Mouse (Mus musculus): ENCODE data around the gene Pkd1l2.
A peak's percentile ranks its signal among the peaks of the same experiment; 100 is the strongest.

Gene Pkd1l2

DNA sequence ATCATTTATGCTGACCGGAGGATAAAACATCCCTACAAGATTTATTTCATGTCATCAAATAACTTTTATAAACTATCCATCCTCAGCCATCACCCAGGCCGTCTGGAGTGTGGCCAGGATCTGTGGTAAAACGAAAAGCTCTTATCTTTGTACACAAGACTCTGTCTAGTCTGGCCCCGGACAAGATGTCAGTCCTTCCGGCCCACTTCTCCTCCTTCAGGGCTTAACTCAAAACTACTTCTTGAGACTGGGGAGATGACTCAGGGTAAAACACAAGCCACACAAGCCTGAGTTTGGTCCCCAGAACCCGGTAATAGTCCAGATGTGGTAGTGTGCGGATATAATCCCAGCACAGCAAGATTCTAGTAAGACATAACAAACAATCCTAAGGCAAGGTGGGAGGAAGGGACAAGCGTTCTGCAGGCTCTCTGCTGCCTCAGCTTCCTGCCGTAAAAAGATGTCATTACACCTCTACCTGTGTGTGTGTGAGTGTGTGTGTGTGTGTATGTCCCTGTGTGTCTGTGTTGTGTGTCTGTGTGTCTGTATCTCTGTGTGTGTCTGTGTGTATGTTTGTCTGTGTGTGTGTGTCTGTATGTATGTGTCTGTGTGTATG, 804 bp upstream of the Pkd1l2 start:
- DNase-seq (ENCODE audit: low read depth): no peak

DNA sequence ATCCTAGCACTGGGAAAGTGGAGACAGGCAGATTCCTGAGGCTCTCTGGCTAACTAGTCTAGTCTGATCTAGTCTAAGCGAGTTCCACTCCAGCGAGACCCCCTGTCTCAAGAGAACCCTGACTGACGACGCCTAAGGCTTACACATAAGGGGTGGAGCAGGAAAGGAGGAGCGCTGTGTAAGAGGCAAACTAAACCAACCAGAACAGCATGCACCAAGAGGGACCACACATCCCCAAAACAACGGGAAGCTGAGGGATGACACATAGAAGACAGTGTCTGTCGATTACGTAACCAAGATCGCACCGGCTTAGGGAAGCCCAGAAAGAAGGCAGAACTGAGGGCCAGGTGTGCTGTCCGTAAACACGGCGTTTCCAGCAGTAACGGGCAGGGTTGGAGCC, 2.6 kb downstream of the Pkd1l2 start:
- no peak for DNase-seq (ENCODE audit: low read depth)

DNA sequence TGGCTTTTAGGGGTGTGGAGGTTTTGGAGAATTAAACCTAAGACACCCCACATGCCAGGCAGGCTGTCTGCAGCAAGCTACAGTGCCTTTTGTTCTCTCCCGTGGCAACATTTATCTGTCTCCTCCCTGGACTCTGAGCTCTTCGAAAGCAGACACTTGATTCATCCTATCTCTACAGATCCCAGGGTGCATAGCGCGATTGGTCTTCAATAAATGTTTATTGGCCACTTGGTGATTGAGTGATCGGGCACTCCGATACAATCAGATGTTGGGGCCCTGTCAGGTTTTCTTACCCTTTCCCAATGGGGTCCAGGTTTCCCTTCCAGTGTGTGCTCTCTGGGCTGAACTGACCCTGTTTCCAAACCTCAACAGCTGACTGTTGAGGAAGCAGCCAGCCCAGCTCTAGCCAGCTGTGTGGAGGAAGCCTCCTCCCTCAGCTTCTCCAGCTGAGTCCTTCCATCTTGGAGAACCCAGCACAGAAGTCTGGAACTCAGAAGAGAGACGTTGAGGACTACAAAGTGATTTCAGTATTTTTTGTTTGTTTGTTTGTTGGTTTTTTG, 3.8 kb downstream of the Pkd1l2 start:
- DNase-seq (ENCODE audit: low read depth): no peak

DNA sequence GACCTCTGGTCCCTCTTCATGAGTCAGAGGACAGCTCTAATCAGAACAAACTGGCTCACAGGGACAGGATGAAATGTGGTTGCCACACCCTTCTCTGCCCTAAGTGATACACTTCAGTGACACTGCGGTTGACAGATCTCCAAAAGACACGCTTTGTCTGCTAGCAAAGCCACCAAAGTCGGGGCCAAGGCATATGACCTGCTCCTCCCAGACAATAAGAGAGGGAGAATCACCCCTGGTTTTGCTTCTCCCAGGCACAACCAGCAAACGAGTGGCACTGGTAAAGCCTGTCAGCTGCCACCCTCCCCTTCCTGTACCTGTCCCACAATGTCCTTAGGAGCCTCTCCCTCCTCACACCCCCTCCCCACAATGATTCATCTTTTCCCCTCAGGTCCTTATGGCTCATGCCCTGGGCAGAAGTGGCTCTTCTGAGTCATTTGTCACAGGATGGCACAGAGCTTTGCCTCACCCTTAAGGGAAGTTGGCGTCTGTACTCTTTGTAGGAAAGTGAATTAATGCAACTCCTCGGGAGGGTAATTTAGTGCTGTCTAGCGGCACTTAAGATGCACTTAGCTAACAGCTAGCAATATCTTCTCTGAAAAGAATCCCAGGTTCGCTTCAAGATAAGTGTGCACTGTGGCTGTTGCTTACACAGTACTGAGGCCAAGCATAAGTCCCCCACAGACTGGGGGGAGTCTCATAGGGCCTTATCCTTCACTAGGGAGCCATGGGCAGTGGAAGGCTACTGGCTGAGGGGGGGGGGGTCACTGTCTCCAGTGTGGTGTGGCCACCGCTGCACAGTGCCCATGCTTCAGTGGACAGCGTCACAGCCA, 7.7 kb downstream of the Pkd1l2 start:
- DNase-seq (ENCODE audit: low read depth): no peak

DNA sequence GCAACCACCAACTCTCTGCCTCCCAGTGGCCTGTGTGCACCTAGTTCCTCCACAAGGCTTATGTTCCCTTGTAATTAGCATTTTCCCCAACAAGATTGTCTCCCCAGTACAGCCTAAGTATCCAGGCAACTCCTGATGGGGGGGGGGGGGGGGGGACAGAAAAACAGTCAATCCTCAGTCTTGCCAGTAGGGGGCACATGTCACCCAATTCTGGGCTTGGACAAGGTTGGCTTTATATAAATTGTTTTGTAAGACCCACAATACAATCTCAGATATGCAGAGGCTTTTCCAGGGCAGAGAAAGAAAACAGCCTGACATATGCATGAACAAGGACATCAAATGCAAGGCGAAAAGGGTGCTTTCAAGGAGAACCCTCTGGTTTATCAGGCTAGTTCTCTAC, 12.5 kb downstream of the Pkd1l2 start:
- DNase-seq (ENCODE audit: low read depth): peak; percentile 77

DNA sequence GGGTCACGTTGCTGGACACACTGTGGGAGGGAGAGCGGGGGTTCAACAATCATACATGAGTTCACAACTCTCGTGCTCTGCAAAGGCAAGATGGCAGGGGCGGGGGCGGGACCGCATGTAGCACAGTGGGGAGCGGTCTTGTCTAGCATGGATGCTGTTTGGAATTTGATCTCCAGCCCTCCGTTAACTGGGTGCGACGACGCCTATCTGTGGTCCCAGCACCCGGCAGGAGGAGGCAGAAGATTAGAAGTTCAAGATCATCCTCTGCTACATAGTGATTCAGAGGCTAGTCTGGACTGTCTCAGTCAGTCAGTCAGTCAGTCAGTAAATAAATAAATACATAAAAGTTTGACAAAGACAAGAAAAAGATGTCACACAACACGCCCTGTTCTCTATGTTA, 14.0 kb downstream of the Pkd1l2 start:
- DNase-seq (ENCODE audit: low read depth): no peak

DNA sequence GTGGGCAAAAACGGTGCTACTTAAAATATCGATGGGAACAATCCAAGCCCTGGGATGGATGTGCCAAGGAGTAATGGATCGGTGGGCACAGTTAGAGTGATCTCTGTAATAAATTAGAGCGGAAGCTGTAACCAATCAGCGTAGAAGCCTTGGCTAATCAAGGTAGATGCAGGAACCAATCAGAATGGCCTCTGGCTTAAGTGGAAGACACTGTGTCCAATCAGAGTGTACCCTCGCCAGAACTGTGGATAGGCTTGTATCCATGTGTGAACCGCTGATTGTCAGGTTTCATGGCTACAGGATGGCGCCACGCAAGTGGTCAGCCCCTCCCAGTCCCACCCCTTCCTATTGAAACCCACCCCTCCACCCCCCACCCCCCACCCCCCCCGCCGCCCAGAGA, 14.9 kb downstream of the Pkd1l2 start:
- no peak for DNase-seq (ENCODE audit: low read depth)

DNA sequence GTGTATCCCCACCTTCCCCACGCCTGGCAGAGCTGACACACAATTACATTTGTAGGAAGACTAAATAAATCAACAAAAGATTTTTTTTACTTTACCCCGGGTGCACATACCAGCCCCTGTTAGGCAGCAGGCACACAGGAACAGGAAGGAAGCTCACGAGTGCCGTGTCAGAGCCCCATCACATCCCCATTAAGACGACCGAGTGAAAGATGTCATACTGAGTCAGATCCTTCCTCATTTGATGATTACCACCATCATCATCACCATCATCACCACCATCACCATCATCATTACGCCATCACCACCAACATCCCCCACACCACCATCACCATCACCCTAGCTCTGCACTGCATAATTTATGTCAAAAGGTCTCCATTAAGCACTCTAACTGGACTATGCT, 15.3 kb downstream of the Pkd1l2 start:
- DNase-seq (ENCODE audit: low read depth): no peak

DNA sequence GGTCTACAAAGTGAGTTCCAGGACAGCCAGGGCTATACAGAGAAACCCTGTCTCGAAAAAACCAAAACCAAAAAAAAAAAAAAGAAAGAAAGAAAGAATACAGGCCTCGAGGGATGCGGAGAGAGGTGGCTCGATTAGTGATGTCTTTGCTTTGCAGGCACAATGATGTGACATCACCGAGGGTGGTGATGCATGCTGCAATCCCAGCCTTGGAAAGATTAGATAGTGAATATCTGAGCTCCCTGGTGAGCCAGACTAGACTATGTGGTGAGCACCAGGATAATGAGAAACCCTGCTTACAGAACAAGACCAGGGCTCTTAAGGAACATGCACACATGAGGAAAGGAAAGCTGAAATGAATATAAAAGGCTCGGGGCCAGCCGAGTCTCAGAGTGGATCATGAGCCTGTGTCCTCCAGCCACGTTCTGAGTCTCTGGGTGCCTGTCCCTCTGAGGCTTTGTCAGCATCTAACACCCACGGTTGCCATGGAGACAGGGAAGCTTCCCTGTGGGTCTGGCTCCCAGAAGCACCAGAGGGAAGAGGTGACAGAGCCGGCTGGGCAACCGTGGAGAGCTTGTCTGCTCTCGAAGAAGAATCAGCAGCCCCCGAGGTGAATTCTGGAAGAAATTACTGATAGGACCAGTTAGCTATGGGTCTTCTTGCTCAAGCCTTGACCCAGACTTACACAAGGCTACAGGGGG, 20.9 kb downstream of the Pkd1l2 start:
- no peak for DNase-seq (ENCODE audit: low read depth)

DNA sequence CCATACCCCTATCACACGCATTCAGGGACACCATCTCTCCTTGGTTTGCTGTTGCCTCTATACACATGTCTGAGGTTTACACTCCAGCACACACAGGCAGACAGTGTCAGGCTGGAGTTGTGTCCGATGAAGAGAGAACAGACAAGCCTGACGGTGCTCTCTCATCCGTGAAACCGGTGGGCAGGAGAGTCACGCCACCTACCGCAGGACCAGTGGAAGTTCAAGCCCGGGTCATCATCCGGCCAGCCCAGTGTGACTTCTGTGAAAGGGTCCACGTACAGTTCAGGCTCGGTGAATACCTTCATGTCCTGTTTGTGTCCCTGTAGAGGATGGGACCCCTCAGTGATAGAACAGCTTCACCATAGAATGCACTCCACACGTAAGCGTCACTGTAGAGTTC, 21.9 kb downstream of the Pkd1l2 start:
- no peak for DNase-seq (ENCODE audit: low read depth)

DNA sequence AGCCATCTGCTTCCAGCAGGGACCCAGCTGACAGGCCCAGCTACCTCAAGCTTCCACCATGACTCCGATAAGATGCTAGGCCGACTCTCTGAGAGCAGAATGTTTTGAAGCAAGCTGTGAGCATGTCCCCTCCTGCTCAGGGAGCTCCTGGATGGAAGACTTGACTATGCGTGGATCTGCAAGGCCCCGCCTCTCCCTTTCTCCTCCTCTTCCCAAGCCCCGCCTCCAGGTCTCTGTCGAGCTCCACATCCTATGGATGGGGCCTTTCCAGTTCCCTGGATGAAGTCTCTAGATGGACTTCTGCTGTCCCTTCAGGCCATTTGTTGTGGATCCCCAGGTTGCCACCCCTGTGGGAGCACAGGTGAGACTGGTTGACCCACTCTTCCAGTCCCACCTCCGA, 23.2 kb downstream of the Pkd1l2 start:
- DNase-seq (ENCODE audit: low read depth): no peak

DNA sequence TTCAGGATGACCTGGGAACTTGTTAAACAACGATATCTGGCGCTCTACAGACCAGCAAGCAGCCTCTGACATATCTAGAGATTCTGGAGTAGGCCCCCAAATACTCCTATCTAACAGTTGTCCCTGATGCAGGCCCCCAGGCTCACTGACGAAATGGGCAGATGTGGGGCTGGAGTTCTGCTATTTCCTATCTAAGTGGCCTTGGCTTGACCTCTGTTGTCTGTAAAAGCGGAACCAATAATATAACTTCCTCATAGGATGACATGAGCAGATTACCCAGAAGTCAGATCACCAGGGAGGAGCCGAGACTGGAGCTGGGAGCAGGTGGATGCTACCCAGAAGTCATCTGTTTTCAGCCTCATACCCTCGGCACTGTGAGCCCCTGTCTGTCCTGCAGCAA, 27.2 kb downstream of the Pkd1l2 start:
- DNase-seq (ENCODE audit: low read depth): no peak

DNA sequence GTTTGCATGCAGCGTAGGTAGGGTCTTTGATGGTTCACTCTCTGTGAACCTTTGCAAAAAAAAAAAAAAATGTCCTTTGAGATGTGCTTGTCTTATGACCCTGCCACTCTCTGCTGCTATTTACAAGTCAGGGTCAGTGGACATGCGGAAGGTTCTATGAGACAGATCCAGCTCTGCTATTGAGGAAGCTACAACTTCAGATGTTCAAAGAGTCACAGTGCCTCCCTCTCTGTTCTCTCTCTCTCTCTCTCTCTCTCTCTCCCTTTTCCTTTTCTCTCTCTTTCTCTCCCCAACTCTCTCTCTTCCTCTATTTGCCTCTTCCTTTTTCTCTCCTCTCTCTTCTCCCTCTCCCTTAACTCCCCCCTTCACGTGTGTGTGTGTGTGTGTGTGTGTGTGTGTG, 28.1 kb downstream of the Pkd1l2 start:
- DNase-seq (ENCODE audit: low read depth): no peak

DNA sequence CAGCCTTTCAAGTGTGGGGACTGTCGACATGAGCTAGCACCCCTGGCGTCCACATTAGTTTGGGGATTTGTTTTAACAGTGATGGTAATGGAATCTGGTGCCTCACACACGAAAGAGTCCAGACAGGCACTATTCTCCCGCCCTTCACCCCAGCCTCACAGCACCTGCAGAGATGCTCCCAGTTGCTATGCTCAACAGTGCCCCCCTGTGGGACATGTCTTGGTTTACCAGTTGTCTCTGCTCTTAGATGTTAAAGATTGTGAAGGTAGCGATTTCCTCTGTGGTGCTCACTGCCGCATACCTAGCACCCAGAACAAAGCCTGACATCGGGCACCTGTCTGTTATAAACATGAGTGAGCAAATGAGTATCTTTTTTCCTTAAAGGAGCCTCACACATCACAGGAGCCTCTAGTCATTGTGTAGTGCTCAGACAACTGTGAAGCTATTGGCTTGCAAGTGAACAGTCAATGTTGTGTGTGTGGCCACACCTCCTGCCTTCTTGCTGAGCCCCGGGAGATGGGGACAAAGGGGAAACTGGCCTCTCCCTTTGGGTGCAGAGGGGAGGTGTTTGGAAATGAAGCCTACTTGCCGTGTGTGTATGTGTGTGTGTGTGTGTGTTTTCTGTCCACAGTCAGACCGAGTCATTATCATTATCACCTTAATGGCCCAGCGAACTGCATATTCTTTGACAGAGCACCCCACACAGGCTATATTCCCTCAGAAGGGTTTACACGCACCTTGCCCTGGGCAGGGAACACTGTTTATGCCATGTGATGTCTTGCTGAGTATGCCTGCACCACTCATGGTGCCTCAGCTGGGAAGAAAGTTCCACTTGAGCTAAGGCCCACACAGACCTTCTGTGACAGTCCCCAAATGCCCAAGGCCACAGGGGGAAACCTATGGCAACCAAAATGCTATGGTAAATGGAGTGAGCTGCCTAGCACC, 28.8 kb downstream of the Pkd1l2 start:
- DNase-seq (ENCODE audit: low read depth): peak; percentile 38

DNA sequence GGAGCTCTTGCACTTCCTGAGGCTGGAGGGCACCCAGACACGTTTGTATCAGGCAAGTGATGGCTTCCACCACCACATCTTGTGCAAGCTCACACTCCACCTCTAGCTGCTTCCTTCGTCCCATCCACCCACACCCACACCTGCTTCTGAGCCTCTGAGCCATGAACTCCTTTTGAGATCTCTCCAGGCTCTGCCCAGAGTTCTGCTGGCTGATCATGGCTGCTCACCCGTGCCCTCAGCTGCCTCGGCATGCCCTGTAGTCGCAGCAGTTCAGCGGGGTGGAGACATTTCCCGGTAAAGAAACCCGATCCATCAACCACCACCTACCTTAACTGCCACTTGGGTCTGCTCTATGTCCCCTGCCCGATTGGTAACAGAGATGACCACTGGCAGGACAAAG, 30.9 kb downstream of the Pkd1l2 start:
- no peak for DNase-seq (ENCODE audit: low read depth)

DNA sequence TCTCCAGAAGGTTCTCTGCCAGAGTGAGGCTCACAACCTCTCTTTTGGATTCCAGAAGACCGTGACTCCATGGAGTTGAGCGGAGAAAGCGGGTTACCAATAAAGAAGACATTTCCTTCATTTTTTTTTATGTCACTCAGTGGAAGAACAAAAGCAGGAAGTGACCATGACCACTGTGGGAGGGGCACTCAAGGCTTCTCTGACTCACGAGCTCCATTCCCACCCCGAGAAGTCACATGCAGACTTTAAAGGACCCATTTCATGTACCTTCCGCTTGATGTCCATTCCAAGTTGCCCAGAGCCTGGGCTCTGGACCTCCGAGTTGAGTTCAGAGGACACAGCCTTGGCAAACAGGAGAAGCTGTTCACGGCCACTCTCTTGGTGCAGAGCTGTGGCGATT, 31.5 kb downstream of the Pkd1l2 start:
- DNase-seq (ENCODE audit: low read depth): no peak

DNA sequence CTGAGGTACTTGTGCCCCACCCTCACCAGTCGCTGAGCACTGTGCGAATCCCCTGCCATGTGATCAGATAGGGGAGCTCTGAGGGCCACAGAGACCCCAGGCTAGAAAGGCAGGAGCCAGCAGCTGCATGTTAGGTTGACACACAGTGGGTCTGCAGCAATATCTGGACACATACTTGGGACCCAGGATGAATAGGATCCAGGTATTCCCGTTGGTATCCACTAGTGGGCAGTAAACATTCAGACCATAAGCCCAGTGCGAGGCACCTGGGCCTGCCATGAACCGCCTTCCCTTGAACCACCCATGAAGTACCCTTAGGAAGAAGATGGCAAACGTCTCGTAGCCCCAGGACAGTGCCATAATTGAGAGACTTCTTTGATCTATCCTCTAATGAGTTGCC, 32.8 kb downstream of the Pkd1l2 start:
- no peak for DNase-seq (ENCODE audit: low read depth)

DNA sequence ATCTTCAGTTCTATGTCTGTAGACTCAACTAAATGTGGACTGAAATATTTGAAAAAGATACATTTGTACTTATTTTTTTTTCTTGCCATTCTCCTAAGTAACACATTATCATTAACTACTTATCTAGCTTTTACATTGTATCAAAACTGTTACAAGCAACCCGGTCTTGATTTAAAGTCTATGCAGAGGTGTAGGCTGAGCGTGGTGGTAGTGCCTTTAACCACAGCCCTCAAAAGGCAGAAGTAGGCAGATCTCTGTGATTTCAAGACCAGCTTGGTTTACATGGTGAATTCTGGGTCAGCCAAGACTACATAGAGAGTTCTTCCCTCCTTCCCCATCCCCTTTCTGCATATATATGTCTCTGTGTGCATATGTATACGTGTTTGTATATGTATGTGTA, 38.7 kb downstream of the Pkd1l2 start:
- DNase-seq (ENCODE audit: low read depth): no peak

DNA sequence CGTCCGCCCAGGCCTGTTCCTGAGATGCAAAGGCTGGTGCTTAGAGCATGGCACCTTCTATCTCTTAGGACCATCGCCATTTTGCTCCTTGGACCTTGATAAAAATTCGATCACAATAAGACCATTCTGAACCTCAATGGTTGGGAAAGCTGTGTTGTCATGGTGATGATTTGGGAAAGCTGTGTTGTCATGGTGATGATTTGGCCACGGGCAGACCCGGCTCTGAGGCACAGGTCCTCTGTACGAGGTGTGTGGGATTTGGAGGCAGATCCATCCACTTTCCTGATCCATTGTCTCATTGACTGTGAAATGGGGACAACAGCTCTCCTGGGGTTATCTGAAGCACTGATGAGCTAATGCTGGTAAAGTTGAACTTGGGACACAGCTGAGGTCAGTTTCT, 42.4 kb downstream of the Pkd1l2 start:
- DNase-seq (ENCODE audit: low read depth): no peak

DNA sequence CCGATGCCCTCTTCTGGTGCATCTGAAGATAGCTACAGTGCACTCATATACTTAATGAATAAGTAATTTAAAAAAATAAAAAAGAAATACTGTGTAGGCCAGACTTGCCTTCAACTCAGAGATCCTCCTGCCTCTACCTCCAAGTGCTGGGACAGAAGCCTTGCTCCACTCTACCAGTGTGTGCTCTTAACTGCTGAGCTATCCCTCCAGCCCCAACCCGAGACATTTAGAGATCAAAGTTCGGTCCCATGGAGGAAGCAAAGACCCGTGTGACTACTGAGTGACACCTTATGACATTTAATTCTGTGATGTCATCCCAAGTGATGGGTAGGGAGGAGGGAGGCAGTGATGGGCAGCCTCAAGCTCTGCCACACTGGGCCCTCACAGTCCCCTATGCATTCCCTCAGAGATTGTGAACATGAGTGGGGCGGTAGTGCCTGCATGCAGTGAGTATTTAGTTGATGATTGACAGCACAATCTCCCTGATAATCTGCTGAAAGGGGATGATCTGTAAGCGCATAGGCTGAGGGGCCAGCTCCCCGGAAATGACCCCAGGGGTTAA, 44.8 kb downstream of the Pkd1l2 start:
- no peak for DNase-seq (ENCODE audit: low read depth)

DNA sequence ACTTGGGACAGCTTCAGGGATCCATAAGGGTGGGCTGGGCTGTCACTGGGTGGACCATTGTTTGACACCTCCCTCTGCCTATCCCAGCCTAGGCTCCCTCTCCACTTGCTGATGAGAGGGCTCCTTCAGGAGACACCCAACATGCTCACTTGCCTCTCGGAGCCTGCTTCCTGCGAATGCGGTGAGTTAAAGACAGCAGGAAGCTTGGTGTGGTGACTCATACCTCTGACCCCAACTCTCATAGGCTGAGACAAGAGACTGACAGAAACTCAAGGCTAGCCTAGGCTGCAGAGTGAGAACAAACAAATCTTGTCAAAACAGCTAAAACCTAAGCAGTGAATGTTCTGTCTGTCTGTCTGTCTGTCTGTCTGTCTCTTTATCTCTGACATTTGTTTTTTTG, 48.9 kb downstream of the Pkd1l2 start:
- no peak for DNase-seq (ENCODE audit: low read depth)

DNA sequence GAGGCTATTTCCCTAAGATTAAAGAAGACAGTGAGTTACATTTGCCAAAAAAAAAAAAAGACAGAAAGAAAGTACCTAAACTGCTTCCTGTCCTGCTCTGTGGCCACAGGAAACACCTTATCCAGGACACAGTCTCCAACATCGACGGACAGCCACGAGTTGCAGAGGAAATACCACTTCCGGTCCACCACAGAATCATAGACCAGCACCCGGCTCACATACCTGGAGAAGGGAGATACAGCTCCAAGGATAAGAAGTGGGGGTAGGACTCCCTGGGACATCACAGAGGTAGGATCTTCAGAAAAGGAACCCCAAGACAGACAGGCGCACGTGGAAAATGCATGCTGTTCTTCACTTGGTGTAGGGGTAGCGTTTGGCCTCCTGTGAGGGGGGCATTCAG, 49.6 kb downstream of the Pkd1l2 start:
- DNase-seq (ENCODE audit: low read depth): no peak
